Mouse (Mus musculus) CD4-positive, CD25-positive, alpha-beta regulatory T cell, adult 2 months (primary cell): ENCODE data around the gene Olfr1158.
"Not testable (repeated sequence)": the region's sequence is repeated elsewhere in the genome, so short reads cannot be mapped to it uniquely, and the experiment has no call there.

ENCODE experiments used
- DNase-seq: peaks from one replicate; pipeline ENCODE4 v3.0.0-alpha.2; 2012; ENCODE audit warnings: low read depth, low spot score

Gene Olfr1158

GRCm38 (mm10) chr2:87989813-87990212 is at the start of gene Olfr1158:
TSS of gene Olfr1158 (plus strand) at chr2:87990113.
- DNase-seq: no peak

- no peak for DNase-seq
These were observed 44.9 kb upstream of the Olfr1158 start, which contains the start of gene Olfr1155 for GRCm38 (mm10) chr2:87945037-87945436. TSS of gene Olfr1155 (minus strand) at chr2:87945137.

- DNase-seq: no peak
These were observed 36.9 kb upstream of the Olfr1158 start, which contains the start of gene Olfr1156 for GRCm38 (mm10) chr2:87953000-87953399. TSS of gene Olfr1156 (minus strand) at chr2:87953100.

GRCm38 (mm10) chr2:87968199-87968598 is 21.7 kb upstream of the Olfr1158 start, which contains the start of gene Olfr1157:
TSS of gene Olfr1157 (minus strand) at chr2:87968299.
- DNase-seq: no peak

- DNase-seq: no peak
These were observed 15.3 kb upstream of the Olfr1158 start, which contains the start of gene Olfr74 for GRCm38 (mm10) chr2:87974563-87974962. TSS of gene Olfr74 (minus strand) at chr2:87974663.

GRCm38 (mm10) chr2:88007515-88008318 is 17.8 kb downstream of the Olfr1158 start, which contains the start of gene Olfr1160:
TSS of gene Olfr1160 (minus strand) at chr2:88008268.
- DNase-seq: no peak

- not testable (repeated sequence) for DNase-seq
These were observed 32.6 kb downstream of the Olfr1158 start, which contains the start of gene Olfr1161 for GRCm38 (mm10) chr2:88022474-88022873. TSS of gene Olfr1161 (plus strand) at chr2:88022774.

GRCm38 (mm10) chr2:88037599-88037998 is 47.7 kb downstream of the Olfr1158 start, which contains the start of gene Olfr73:
TSS of gene Olfr73 (minus strand) at chr2:88037699.
- no peak for DNase-seq
